Mouse (Mus musculus): ENCODE measurements around the gene Layn.

Layn gene

DNA sequence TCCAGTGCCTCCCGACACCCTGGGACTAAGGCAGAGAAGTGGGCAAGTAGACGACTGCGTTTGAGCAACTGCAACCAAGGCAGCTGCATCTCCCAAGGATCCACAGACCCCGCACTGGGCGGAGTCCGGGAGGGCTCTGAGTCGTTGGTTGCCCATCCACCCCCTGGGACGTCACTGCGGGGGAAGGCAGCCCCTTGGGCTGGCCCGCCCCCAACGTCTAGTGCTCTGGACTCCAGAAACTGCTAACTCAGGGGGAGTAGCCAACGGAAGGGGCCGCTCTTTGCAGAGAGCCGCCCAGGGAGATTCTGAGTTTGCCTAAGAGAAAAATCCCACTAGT, at the start of gene Layn:
Gene Layn (minus strand): TSS at position 116 of the 337 bp plus-strand sequence.
- DNase-seq: peak; percentile 90 to 94

DNA sequence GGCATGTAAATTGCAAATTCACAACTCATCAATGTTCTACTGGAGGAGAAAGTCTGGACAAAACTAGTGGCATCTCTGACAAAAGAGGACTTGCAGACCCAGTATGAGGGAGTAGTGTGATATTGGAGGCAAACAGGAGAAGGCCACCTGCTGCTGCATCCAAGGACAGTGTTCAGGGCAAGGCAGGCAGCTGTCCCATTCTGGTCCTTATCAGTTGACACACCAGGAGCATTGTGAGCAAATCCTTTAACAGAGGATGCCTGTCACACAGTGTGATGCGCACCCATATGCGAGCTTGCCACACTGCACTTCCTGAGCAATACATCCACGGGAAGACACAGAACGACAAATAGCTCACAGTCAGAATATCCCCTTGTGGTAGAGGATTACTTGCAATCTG, 37.9 kb upstream of the Layn start:
- DNase-seq: no peak

DNA sequence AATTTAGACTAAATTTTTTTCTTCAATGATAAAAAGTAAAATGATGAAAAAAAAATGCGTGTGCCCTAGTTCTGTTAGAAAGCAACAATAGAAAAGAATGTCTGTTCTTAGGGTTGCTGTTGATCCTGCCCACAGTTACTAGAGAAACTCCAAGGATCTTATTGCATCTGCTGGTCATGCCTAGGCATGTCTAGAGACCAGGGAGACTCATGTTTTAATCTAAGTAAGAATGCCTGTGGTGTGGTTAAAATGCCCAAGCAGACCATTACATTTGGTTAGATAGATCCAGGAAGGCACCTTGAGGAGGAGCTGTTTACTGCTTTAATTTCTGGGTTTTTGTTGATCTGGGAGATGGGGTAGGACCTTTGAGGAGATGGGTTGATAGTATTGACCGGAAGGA, 28.9 kb upstream of the Layn start:
- DNase-seq: no peak

DNA sequence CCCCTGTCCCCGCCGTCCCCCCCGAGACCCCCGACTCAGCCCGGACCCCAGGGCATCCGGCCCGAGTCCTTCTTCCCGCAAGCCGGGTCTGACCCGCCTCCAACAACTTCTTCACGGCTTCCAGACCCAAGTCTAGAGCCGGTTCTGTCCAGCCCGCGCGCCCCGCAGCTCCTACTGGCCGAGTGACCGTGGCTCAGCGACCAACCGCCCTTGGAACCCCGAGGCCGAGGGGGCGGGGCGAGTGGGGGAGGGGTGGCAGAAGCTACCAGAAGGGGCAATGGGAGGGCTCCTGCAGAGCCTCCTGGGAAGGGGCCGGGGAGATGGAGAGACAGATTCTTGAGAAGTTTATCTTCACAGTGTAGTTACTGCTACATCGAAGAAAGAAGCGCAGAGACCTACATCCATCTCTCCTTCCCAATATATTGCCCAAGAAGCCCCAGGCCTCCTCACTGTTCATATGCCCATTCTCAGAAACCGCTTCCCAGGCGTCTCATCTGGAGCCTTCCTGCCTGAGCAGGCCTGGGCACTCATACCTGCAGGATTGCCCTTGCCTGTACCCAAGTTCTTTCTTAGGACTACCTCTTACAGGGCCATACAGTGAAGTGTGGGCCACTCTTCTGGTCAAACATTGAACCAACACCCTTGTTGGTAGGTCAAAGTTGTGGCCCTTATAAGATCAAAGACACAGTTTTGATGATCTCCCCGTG, 27.1 kb upstream of the Layn start:
- peak; percentile 38 to 43 for DNase-seq

DNA sequence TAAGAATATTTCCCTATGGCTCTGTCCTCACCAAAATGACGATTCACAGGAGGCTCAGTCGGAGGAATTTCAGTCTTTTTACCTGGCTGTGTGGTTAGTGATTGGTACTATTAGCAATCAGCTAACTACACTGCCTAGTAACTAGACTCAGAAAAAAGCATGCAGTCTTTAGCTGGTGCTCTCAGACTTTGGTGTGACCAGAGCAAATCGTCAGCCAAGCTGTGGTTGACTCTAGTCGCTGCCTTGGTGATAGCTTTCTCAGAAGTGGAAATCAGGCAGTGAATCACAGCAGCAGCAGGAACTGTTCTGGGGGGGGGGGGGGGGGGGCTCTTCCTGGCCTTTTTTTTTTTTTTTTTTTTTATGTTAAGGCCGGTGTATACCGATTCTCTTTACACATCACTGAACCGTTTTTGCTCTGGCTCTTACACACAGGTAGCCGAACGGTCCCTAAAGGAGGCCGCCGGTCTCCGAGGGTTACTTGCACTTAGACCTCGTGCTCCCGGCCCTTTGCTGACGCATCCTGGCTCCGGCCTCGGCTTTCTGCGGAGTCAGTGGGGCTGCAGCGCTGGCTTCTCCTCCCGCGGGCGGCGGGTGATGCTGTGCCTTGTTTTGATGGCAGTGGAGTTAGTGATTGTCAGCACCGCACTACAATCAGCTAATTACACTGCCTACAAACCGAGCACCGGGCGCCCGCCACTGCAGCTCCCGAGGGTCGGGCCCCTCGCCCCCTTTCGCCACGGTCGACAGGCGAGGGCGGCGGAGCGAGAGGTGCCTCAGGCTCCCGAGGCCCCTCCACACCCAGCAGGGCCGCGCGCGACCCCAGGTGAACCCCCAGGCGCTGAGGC, 26.3 kb upstream of the Layn start:
- DNase-seq: peak; percentile 53 to 55

DNA sequence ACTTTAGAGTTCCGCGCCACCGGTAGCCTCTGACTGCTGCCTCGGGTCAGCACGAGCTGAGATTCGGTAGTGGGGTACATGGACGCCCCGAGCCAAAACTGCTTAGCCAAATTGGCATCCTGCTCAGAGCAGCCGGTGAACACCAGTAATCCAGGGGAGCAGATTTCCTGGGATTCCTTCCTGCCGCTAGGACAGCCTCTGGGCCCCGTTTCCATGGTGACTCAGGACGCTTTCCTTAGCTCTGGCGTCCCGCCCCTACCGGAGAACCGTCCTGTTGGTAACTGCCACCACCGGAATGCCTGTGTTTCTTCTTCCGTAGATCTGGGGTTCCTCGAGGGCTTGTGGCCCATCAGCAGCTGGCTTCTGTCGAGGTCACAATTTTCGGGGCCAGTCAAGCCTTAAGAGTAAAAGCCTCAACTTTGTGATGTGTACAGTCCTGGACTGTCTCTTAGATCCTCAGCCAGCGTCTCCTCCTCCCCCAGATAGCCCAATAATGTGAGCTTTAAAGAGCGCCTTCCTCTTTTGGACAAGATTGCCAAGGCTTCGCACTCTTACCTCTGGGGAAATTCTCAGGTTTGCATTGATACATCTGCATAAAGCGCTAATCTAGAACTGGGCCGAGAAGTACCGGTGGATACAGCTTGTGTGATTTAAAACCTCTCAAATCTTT, 25.0 kb upstream of the Layn start, which contains the start of gene 4833427G06Rik:
Gene 4833427G06Rik (minus strand): TSS at position 323 of the 670 bp plus-strand sequence.
- DNase-seq: peak; percentile 48 to 53

DNA sequence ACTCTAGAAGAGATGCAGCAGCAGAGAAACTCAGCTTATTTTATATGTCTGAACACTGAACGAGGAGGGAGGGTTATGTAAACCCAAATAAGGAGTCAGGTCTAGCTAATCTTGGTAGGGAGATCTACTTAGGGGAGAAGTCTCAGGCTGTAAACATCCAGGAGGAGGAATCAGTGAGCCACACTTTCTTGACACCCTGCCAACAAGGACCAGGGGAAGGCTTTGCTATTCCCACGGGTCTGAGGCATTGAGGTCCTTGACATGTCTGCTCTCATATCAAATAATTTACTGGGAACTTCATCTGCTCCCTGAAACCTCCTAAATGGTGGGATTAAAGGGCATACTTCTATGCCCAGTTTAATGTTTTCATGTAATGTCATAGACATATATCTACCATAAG, 19.4 kb upstream of the Layn start:
- DNase-seq: no peak

DNA sequence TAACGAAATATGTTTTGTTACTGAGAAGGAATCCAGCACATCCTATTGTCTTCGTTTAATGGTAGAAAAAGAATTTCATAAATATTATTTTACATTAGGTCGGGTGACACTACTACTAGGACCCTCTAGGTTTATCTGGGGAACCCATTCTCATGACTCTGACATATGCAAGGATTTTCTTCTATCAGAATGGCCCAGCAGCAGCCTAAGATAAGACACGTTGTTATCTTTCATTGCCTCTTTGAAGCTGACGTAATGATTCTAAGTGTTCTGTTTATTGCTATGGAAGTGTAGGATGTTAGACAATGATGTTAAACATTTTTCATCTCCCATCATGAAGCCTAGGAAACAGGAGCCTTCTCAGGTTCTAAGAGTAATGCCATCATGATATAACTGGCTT, 16.8 kb upstream of the Layn start:
- no peak for DNase-seq

DNA sequence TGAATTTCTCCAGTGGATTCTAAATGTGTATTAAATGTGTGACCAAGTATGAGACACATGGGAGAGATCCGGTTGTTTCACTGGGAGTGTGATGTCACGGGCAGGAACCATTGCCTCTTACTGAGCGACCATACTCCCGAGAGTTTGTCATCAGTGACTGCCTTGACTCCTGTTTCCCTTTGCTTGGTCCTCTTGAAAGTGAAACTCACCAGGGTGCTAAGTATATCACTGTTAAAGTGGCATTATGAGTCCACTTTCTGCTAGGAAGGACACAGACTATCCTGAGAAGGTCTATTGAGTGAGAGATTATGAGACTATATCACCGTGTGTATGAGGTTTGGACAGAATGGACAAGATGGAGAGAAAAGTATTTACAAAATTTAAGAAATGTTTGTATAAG, 4.7 kb upstream of the Layn start:
- no peak for DNase-seq

DNA sequence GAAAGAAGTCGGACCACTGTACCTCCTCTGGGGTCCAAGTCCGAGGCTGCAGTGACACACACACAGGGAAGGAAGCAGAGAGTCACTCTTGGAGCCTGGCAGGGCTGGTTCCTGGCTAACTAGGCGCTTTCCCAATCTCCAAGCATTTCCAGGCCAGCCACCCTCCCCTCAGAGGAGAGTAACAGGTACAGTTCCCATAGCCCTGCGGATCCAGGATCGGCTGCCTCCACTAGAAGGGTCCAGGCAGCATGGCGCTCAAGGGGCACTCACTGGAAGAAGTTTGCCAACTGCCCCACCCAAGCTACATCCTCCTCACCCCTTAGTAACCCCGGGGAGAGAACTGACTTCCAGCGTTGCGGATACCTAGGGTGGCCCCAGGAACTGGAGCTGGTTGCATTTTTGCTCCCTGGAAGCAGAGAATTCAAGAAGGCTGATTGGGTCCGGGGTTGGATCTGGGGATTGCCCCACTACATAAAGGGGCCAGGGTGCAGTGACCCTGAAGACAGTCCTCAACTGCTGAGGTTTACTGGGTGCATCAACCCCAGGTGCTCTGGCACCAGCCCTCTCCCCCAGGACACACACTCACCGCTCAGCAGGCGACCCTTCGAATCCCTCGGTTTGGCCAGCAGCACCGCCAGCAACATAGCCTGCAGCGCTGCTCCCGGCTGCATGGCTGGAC, 455 bp downstream of the Layn start:
- peak; percentile 27 to 28 for DNase-seq

DNA sequence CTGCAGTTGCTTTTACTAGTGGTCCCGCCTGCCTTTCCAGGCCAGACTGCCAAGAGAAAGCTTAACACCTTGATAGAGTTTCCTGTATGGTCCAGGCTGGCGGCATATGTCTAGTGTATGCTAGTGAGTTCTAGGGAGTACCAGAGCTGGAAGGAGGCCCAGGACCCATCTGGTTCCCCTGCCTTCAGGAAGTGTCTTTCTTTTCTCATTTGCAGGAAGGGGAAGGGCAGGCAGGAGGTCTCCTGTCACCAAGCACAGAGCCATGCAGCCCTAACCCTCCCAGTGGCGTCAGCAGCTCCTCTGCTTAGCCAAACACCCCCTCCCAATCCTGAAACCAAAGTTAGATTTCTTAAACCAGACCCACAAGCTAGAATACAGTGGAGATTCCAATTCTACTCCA, 1.1 kb downstream of the Layn start:
- peak; percentile 19 to 49 for DNase-seq

DNA sequence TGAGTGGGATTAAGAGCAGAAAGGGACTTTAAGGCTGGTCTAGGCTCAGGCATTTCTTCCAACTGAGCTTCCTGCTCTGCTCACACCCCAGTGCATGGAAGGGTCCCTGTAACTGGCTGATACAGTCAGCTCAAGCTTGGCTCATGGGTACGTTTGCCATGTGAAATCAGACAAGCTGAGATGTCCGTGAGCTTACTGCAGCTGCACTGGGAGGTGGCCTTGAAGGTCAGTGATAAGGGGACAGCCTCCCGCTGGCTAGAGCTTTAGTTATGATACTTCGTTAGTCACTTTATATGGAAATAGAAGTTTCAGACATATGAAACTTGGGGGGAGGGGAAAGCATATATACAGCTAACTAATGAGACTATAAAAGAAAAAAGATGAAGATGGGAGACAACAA, 6.1 kb downstream of the Layn start:
- DNase-seq: no peak

DNA sequence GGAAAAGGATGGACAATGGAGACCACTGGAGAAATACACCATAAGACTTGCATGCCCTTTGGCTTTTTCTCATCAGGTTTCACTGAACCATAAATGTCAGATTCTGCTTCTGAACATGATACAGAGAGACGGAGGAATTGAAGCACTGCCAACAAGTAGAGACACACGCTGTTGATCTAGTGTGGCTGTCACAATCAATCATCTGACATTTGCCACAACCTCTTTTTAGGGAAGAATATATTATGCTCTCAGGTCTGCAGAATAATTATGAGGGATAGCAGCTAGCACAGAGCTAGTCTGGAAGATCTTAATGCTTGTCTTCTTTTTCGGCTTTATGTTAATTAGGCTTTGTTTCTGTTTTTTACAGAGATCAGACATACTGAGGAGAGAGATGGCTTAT, 8.7 kb downstream of the Layn start:
- no peak for DNase-seq

DNA sequence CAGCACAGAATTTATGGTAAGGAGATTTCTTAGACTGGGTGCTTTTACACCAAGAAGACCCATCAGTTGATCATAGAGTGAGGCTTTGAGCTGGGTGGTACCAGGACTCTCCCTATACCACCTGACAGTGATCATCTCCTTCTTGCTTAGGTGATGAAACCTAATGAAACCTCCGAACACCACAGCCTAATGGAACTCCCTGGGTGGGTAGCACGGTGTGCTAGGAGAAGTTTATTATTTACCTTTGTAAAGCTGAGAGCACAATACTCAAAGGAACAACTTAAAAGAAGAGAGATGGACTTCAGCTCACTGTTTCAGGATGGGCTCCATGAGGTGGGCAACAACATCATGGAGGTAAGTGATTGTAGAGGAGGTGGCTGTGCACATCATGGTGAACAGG, 16.3 kb downstream of the Layn start, which contains the start of gene Btg4:
Gene Btg4 (plus strand): TSS at position 301 of the 400 bp plus-strand sequence.
- no peak for DNase-seq

DNA sequence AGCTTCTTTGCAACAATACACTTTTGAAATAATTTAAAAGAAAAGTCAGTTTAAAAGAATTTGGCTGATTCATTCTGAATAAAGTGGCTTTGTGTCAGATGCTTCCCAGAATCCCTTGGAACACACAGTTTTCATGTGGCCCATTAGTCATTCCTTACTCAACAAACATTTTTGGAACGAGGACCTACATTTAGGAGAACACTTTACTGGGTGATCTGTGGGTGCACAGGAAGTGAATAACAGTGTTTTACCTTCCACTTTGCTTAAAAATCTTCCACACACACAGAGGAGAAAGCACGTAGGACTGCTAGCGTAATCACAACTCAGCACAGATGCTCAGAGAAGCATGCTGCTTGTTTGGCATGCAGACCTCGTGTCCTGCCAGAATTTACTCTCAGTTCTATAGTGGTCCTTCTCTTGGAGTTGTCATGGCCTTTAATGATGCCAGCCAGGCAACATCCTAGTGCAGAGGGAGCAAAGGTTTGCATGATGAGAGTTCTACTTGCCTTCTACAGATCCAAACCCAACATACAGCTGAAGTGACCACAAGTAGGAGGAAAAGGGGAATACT, 17.9 kb downstream of the Layn start:
- no peak for DNase-seq

DNA sequence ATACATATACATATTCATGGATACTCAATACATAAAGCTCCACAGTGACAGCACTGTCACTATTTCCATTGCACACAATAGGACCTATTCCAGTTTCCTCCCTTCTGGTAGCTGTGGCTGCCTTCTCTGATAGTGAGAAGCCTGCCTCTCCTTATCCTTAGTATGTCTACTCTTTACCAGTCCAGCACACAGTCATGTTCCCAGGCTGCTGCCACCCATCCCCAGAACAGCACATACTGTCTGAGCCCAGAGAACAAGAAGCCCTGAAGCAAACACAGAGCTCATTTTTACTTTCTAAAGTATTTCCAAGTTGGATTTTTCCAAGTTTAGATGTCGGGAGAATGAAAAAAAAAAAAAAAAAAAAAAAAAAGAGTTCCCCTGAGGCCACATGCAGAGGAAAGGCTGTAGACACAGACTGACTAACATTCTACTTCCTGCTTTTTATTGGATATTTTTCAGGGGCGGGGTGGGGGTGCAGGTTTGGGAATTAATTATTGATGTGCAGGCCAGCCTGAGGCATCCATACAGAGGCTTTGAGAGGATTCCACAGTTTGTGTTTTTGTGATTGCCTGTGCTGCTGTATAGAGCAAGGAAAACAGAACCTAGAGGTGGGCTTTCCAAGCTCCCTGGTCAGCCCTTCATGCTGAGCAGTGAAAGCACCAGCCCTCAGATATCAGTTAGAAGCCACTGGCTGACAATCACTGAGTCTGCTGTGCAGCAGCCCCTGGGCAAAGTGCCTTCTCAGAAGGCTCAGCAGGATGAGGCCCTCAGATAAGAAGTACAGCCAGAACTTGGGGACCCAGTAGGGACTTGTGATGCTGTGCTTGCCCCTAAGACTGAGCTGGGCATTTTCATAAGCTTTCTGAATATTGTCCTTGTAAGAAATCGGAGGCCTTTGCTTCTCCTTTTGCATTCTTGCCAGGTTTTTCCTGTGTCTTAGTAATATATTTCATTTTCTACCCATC, 20.3 kb downstream of the Layn start:
- no peak for DNase-seq

DNA sequence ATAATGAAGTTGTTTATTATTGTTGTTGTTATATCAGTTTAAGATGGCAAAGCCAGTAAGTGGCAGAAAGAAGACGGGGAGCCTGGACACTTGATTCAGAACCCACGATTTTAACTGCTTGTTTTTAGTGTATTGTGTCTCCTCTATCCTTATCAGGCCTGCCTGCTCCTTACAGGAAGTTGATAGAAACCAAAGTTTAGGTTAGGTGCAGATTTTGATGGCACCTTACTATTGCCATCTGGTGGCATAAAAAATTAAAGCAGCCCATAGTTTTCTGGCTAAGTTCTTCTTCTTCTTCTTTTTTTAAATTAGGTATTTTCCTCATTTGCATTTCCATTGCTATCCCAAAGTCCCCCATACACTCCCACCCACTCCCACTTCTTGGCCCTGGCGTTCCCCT, 24.7 kb downstream of the Layn start:
- peak in 1 of 2 experiments; percentile 10 for DNase-seq

DNA sequence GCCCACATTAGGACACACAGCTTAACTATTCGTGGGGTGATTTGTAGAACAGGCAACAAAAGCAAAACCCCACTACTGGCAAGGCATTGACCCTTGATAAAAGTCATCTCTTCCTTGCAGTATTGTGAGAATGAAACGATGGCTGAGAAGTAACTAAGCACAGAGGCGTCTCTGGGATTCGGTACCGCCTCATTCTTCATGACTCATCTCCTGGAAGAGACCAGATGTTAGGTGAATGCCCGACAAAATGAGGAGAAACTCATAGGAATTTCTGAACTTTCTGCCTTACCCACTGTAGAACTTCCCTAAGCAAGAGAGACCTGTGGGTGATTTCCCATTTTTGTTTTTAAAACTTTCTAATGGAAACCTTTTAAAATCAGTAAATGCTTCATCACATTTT, 34.8 kb downstream of the Layn start:
- no peak for DNase-seq

DNA sequence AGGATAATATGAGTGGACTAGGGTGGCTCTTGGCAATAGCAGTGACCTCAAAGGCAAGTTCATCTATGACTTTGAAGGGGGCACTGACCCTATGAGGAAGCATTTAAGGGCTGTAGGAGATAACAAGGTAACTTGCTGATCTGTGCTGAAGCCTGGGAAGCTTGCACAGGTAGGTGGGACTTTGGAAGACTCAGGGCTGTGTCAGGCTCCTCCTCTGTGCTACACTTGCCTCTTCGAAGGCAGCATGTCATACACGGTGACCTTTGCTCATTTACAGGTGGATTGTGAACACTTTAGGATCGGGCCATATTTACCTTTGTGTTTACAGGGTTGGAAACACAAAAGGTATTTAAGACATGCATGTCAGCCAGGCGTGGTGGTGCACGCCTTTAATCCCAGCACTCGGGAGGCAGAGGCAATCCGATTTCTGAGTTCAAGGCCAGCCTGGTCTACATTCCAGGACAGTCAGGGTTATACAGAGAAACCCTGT, 35.4 kb downstream of the Layn start:
- DNase-seq: no peak

DNA sequence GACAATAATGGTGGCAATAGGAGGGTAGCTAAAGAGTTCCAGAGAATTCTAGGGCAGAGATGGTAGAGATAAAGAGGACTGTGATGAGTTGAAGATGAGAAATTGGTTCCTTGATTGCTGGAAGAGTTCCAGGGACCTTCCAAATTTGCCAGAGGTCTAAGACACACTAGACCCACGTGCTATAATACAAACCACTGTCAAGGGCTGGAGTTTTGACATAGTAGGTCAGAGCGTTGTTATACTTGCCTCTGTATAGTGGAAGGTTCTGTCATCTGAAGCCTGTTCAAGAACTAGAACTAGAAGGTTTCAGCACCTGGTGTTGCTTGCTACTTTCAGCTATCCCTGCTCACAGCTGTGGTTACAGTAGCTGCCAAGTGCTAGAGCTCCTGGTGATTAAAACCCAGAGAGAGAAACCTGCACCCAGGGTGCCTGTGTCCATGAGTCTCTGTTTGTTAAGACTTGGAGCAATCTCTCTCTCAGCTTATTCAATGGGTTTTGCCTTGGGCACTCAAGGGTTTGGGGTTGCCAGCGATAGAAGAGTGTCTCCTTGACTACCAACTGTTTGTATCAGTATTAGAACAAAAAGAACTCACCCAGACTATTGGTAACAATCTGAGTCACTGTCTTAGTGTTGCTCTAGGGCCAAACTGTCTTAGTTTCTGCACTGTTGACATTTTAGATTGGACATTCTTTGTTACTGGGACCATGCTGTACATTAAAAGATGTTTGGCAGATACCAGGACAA, 43.9 kb downstream of the Layn start:
- DNase-seq: no peak

DNA sequence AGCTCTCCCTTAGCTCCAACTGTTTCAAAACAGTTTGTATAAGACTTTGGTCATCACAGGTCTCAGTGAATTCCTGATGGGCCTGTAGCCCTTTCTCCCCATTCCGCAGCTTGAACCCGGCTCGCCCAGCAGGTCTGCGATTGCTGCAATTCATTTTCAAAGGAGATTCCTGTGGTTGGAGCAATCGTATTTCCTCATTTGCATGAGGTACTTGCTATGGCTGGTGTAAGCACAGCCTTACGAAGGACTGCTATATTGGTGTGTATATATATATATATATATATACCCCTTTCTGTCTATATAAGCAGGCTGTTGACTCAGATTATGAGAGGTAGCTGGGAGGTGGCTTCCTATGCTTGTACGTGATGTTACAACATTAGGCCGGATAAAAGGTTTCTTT, 44.6 kb downstream of the Layn start:
- no peak for DNase-seq

Data from lung, postnatal 4 days (tissue).